Mouse (Mus musculus): ENCODE measurements around the gene Tmco4. TPM values are rescaled to one million over a fixed set of nuclear protein-coding genes. Genes with fewer than 3 reads are reported as not detected.
"Not testable (repeated sequence)": the region's sequence is repeated elsewhere in the genome, so short reads cannot be mapped to it uniquely, and the experiment has no call there.

The Tmco4 gene
- polyA plus RNA-seq, 1 experiment from 2014 or later = 0.75 TPM

GRCm38 (mm10) chr4:138959926-138960325 lies 12.8 kb upstream of the Tmco4 start:
- H3K9ac ChIP-seq = no peak overlapping the region
- ATAC-seq (replicated peaks) = no peak
- H3K36me3 ChIP-seq (replicated peaks) = no peaks in the 10 kb centered on the region
- no peaks in the 10 kb centered on the region for H3K27me3 ChIP-seq (replicated peaks)
- H3K4me2 ChIP-seq = no peak overlapping the region
- H3K27ac ChIP-seq = no peak overlapping the region
- H3K4me3 ChIP-seq = no peak overlapping the region
- no peaks in the 10 kb centered on the region for H3K9me3 ChIP-seq
- WGBS = 52% methylated on average over 7 of the region's 7 CpGs
- no peaks in the 10 kb centered on the region for H3K4me1 ChIP-seq

GRCm38 (mm10) chr4:138962719-138963118 lies 10.0 kb upstream of the Tmco4 start:
- no peak overlapping the region for H3K9ac ChIP-seq
- no peaks in the 10 kb centered on the region for H3K27me3 ChIP-seq (replicated peaks)
- H3K4me2 ChIP-seq = no peak overlapping the region
- H3K27ac ChIP-seq = no peak overlapping the region
- no peaks in the 10 kb centered on the region for H3K36me3 ChIP-seq (replicated peaks)
- H3K4me3 ChIP-seq = no peak overlapping the region
- 97% methylated on average over 5 of the region's 5 CpGs for WGBS
- H3K9me3 ChIP-seq = no peaks in the 10 kb centered on the region
- ATAC-seq (replicated peaks) = no peak
- H3K4me1 ChIP-seq = no peaks in the 10 kb centered on the region

GRCm38 (mm10) chr4:138965871-138966270 lies 6.8 kb upstream of the Tmco4 start:
- Histone ChIP-seq H3K4me2 (no peak overlapping the region), H3K27me3 (replicated peaks) (no peaks in the 10 kb centered on the region), H3K9ac (no peak overlapping the region), H3K27ac (no peak overlapping the region), H3K4me1 (no peaks in the 10 kb centered on the region), H3K4me3 (no peak overlapping the region), H3K36me3 (replicated peaks) (no peaks in the 10 kb centered on the region), H3K9me3 (no peaks in the 10 kb centered on the region)
- 70% methylated on average over 5 of the region's 5 CpGs for WGBS
- ATAC-seq (replicated peaks) = no peak

GRCm38 (mm10) chr4:138966866-138967265 lies 5.8 kb upstream of the Tmco4 start, which contains the start of gene Rnf186:
Rnf186 (plus strand) TSS chr4:138967112.
- Histone ChIP-seq H3K9ac (no peak within 1 kb of the TSS), H3K4me2 (no peak within 1 kb of the TSS), H3K4me1 (peaks cover under 1% of the 10 kb centered on the region; the same call in 1 of the 2 replicates), H3K9me3 (no peaks in the 10 kb centered on the region), H3K27ac (no peak within 1 kb of the TSS), H3K27me3 (replicated peaks) (no peaks in the 10 kb centered on the region), H3K36me3 (replicated peaks) (no peaks in the 10 kb centered on the region), H3K4me3 (no peak within 1 kb of the TSS)
- ATAC-seq (replicated peaks) = no peak
- 92% methylated on average over 13 of the region's 13 CpGs for WGBS

- WGBS = 92% methylated on average over 15 of the region's 15 CpGs
- ATAC-seq (replicated peaks) = no peak
- no peak overlapping the region for H3K4me3 ChIP-seq
- no peak overlapping the region for H3K9ac ChIP-seq
- no peak overlapping the region for H3K27ac ChIP-seq
- no peaks in the 10 kb centered on the region for H3K9me3 ChIP-seq
- H3K27me3 ChIP-seq (replicated peaks) = no peaks in the 10 kb centered on the region
- no peaks in the 10 kb centered on the region for H3K36me3 ChIP-seq (replicated peaks)
- H3K4me2 ChIP-seq = no peak overlapping the region
- H3K4me1 ChIP-seq = peaks cover 7% of the 10 kb centered on the region
Observed at GRCm38 (mm10) chr4:138967485-138967884, 5.2 kb upstream of the Tmco4 start.

GRCm38 (mm10) chr4:138968772-138969556 lies 3.7 kb upstream of the Tmco4 start:
- H3K4me3 ChIP-seq = no peak overlapping the region
- ATAC-seq (replicated peaks) = no peak
- no peaks in the 10 kb centered on the region for H3K9me3 ChIP-seq
- H3K9ac ChIP-seq = no peak overlapping the region
- no peaks in the 10 kb centered on the region; the same call in 1 of the 2 replicates for H3K27me3 ChIP-seq (replicated peaks)
- WGBS = 75% methylated on average over 16 of the region's 16 CpGs
- H3K36me3 ChIP-seq (replicated peaks) = no peaks in the 10 kb centered on the region
- H3K4me1 ChIP-seq = peaks cover 17% of the 10 kb centered on the region
- no peak overlapping the region for H3K27ac ChIP-seq
- H3K4me2 ChIP-seq = no peak overlapping the region

GRCm38 (mm10) chr4:138969736-138970135 lies 3.0 kb upstream of the Tmco4 start:
- no peak for ATAC-seq (replicated peaks)
- Histone ChIP-seq H3K4me1 (peaks cover 17% of the 10 kb centered on the region), H3K4me3 (no peak overlapping the region), H3K27me3 (replicated peaks) (no peaks in the 10 kb centered on the region; the same call in 1 of the 2 replicates), H3K9me3 (no peaks in the 10 kb centered on the region), H3K9ac (no peak overlapping the region), H3K27ac (no peak overlapping the region), H3K4me2 (no peak overlapping the region), H3K36me3 (replicated peaks) (no peaks in the 10 kb centered on the region)
- 72% methylated on average over 9 of the region's 9 CpGs for WGBS

- WGBS = 95% methylated on average over 6 of the region's 6 CpGs
- no peaks in the 10 kb centered on the region; the same call in 1 of the 2 replicates for H3K27me3 ChIP-seq (replicated peaks)
- no peak for ATAC-seq (replicated peaks)
Observed at GRCm38 (mm10) chr4:138971371-138971770, 1.3 kb upstream of the Tmco4 start.

GRCm38 (mm10) chr4:138972139-138972826 lies 405 bp upstream of the Tmco4 start:
- Histone ChIP-seq H3K4me2 (peak overlapping the region; percentile 74), H3K4me1 (peaks cover 17% of the 10 kb centered on the region), H3K27me3 (replicated peaks) (no peaks in the 10 kb centered on the region; the same call in 1 of the 2 replicates), H3K36me3 (replicated peaks) (no peaks in the 10 kb centered on the region), H3K4me3 (peak overlapping the region; percentile 41), H3K27ac (no peak overlapping the region), H3K9me3 (no peaks in the 10 kb centered on the region), H3K9ac (peak overlapping the region; percentile 34)
- 25% methylated on average over 20 of the region's 20 CpGs for WGBS
- no peak for ATAC-seq (replicated peaks)

More at GRCm38 (mm10) chr4:138971371-138971770, 1.3 kb upstream of the Tmco4 start:
- Histone ChIP-seq H3K4me2 (no peak overlapping the region), H3K27ac (no peak overlapping the region), H3K9ac (no peak overlapping the region), H3K36me3 (replicated peaks) (no peaks in the 10 kb centered on the region), H3K4me1 (peaks cover 17% of the 10 kb centered on the region), H3K9me3 (no peaks in the 10 kb centered on the region), H3K4me3 (no peak overlapping the region)

GRCm38 (mm10) chr4:138973719-138974115 lies 1.0 kb downstream of the Tmco4 start:
- Histone ChIP-seq H3K27me3 (replicated peaks) (no peaks in the 10 kb centered on the region; the same call in 1 of the 2 replicates), H3K4me1 (peaks cover 17% of the 10 kb centered on the region), H3K9me3 (no peaks in the 10 kb centered on the region), H3K4me2 (peak overlapping the region; percentile 74), H3K27ac (no peak overlapping the region), H3K9ac (no peak overlapping the region), H3K4me3 (peak overlapping the region; percentile 41; the same call in 1 of the 2 replicates), H3K36me3 (replicated peaks) (no peaks in the 10 kb centered on the region)
- WGBS = 58% methylated on average over 3 of the region's 3 CpGs
- ATAC-seq (replicated peaks) = no peak

- H3K36me3 ChIP-seq (replicated peaks); H3K27me3 ChIP-seq (replicated peaks); H3K4me3 ChIP-seq; H3K4me2 ChIP-seq; H3K9me3 ChIP-seq; H3K9ac ChIP-seq; ATAC-seq (replicated peaks); H3K27ac ChIP-seq: not testable (repeated sequence)
- 90% methylated on average over 2 of the region's 2 CpGs for WGBS
- peaks cover 17% of the 10 kb centered on the region for H3K4me1 ChIP-seq
Observed at GRCm38 (mm10) chr4:138974540-138974939, 1.9 kb downstream of the Tmco4 start.

GRCm38 (mm10) chr4:138975194-138975593 lies 2.5 kb downstream of the Tmco4 start:
- Histone ChIP-seq H3K9me3 (no peaks in the 10 kb centered on the region), H3K4me1 (peaks cover 17% of the 10 kb centered on the region), H3K9ac (no peak overlapping the region), H3K36me3 (replicated peaks) (no peaks in the 10 kb centered on the region), H3K4me3 (no peak overlapping the region), H3K4me2 (no peak overlapping the region), H3K27me3 (replicated peaks) (no peaks in the 10 kb centered on the region; the same call in 1 of the 2 replicates), H3K27ac (no peak overlapping the region)
- ATAC-seq (replicated peaks) = no peak
- 79% methylated on average over 3 of the region's 3 CpGs for WGBS
